Mouse (Mus musculus): ENCODE measurements around the gene Ciapin1. TPM values are rescaled to one million over a fixed set of nuclear protein-coding genes. Genes with fewer than 3 reads are reported as not detected.

Gene Ciapin1
- polyA plus RNA-seq (2012; ENCODE audit: insufficient read depth, low replicate concordance), result 404 and 666 TPM in 2 replicates

- peaks cover 21% of the 10 kb centered on the region for H3K36me3 ChIP-seq (replicated peaks; ENCODE audit: low read length)
- peak within 1 kb of the TSS; percentile 98 for H3K4me3 ChIP-seq (replicated peaks)
- TF ChIP-seq FLI1 (IDR thresholded peaks at IDR 0.05; ENCODE audit: low read length), result no peak
- no peak for TF ChIP-seq GATA1 (IDR thresholded peaks at IDR 0.05; ENCODE audit: borderline replicate concordance, low read length)
- no peaks in the 10 kb centered on the region for H3K27me3 ChIP-seq (replicated peaks)
- H3K4me1 ChIP-seq, result peaks cover 22% of the 10 kb centered on the region
- no peaks in the 10 kb centered on the region for H3K9me3 ChIP-seq
These were observed at the start of gene Ciapin1, which contains the start of gene Coq9 for GRCm38 (mm10) chr8:94837662-94838574. Gene Ciapin1 (minus strand): TSS chr8:94838358. Gene Coq9 (plus strand): TSS chr8:94838321.

GRCm38 (mm10) chr8:94880742-94881141 lies 42.6 kb upstream of the Ciapin1 start:
- no peaks in the 10 kb centered on the region for H3K36me3 ChIP-seq (replicated peaks; ENCODE audit: low read length)
- no peaks in the 10 kb centered on the region for H3K9me3 ChIP-seq
- H3K4me3 ChIP-seq (replicated peaks), result no peak overlapping the region
- peaks cover 12% of the 10 kb centered on the region for H3K4me1 ChIP-seq
- no peak for TF ChIP-seq FLI1 (IDR thresholded peaks at IDR 0.05; ENCODE audit: low read length)
- TF ChIP-seq GATA1 (IDR thresholded peaks at IDR 0.05; ENCODE audit: borderline replicate concordance, low read length), result no peak
- H3K27me3 ChIP-seq (replicated peaks), result peaks cover 22% of the 10 kb centered on the region

- TF ChIP-seq FLI1 (IDR thresholded peaks at IDR 0.05; ENCODE audit: low read length), result no peak
- TF ChIP-seq GATA1 (IDR thresholded peaks at IDR 0.05; ENCODE audit: borderline replicate concordance, low read length), result no peak
- Histone ChIP-seq H3K4me1 (peaks cover 31% of the 10 kb centered on the region), H3K4me3 (replicated peaks) (no peak overlapping the region), H3K27me3 (replicated peaks) (peaks cover 46% of the 10 kb centered on the region), H3K9me3 (no peaks in the 10 kb centered on the region), H3K36me3 (replicated peaks; ENCODE audit: low read length) (no peaks in the 10 kb centered on the region)
These were observed 38.7 kb upstream of the Ciapin1 start for GRCm38 (mm10) chr8:94876820-94877219.

GRCm38 (mm10) chr8:94876197-94876730 lies 38.1 kb upstream of the Ciapin1 start, which contains the start of gene Dok4:
Gene Dok4 (minus strand): TSS chr8:94876330.
- peaks cover 36% of the 10 kb centered on the region for H3K4me1 ChIP-seq
- H3K36me3 ChIP-seq (replicated peaks; ENCODE audit: low read length), result no peaks in the 10 kb centered on the region
- H3K9me3 ChIP-seq, result no peaks in the 10 kb centered on the region
- peaks cover 49% of the 10 kb centered on the region for H3K27me3 ChIP-seq (replicated peaks)
- peak within 1 kb of the TSS; percentile 93 for H3K4me3 ChIP-seq (replicated peaks)
- no peak for TF ChIP-seq FLI1 (IDR thresholded peaks at IDR 0.05; ENCODE audit: low read length)
- TF ChIP-seq GATA1 (IDR thresholded peaks at IDR 0.05; ENCODE audit: borderline replicate concordance, low read length), result no peak

GRCm38 (mm10) chr8:94875871-94876150 lies 37.7 kb upstream of the Ciapin1 start:
- Histone ChIP-seq H3K36me3 (replicated peaks; ENCODE audit: low read length) (no peaks in the 10 kb centered on the region), H3K4me3 (replicated peaks) (peak overlapping the region; percentile 93), H3K9me3 (no peaks in the 10 kb centered on the region), H3K27me3 (replicated peaks) (peaks cover 49% of the 10 kb centered on the region), H3K4me1 (peaks cover 40% of the 10 kb centered on the region)
- no peak for TF ChIP-seq FLI1 (IDR thresholded peaks at IDR 0.05; ENCODE audit: low read length)
- TF ChIP-seq GATA1 (IDR thresholded peaks at IDR 0.05; ENCODE audit: borderline replicate concordance, low read length), result no peak

GRCm38 (mm10) chr8:94875096-94875870 lies 37.1 kb upstream of the Ciapin1 start:
- no peaks in the 10 kb centered on the region for H3K9me3 ChIP-seq
- H3K4me1 ChIP-seq, result peaks cover 45% of the 10 kb centered on the region
- TF ChIP-seq GATA1 (IDR thresholded peaks at IDR 0.05; ENCODE audit: borderline replicate concordance, low read length), result no peak
- peaks cover 55% of the 10 kb centered on the region for H3K27me3 ChIP-seq (replicated peaks)
- peak overlapping the region; percentile 93 for H3K4me3 ChIP-seq (replicated peaks)
- H3K36me3 ChIP-seq (replicated peaks; ENCODE audit: low read length), result no peaks in the 10 kb centered on the region

- H3K9me3 ChIP-seq, result no peaks in the 10 kb centered on the region
- peaks cover 64% of the 10 kb centered on the region for H3K27me3 ChIP-seq (replicated peaks)
- peak overlapping the region; percentile 72 for H3K4me3 ChIP-seq (replicated peaks)
- TF ChIP-seq GATA1 (IDR thresholded peaks at IDR 0.05; ENCODE audit: borderline replicate concordance, low read length), result no peak
- no peak for TF ChIP-seq FLI1 (IDR thresholded peaks at IDR 0.05; ENCODE audit: low read length)
- H3K4me1 ChIP-seq, result peaks cover 51% of the 10 kb centered on the region
- no peaks in the 10 kb centered on the region for H3K36me3 ChIP-seq (replicated peaks; ENCODE audit: low read length)
These were observed 36.2 kb upstream of the Ciapin1 start for GRCm38 (mm10) chr8:94874358-94874757.

GRCm38 (mm10) chr8:94872576-94872975 lies 34.4 kb upstream of the Ciapin1 start:
- H3K4me1 ChIP-seq, result peaks cover 49% of the 10 kb centered on the region
- H3K9me3 ChIP-seq, result no peaks in the 10 kb centered on the region
- no peak overlapping the region for H3K4me3 ChIP-seq (replicated peaks)
- peaks cover under 1% of the 10 kb centered on the region for H3K36me3 ChIP-seq (replicated peaks; ENCODE audit: low read length)
- H3K27me3 ChIP-seq (replicated peaks), result peaks cover 79% of the 10 kb centered on the region
- TF ChIP-seq GATA1 (IDR thresholded peaks at IDR 0.05; ENCODE audit: borderline replicate concordance, low read length) (no peak), FLI1 (IDR thresholded peaks at IDR 0.05; ENCODE audit: low read length) (no peak)

GRCm38 (mm10) chr8:94872156-94872555 lies 34.0 kb upstream of the Ciapin1 start:
- no peaks in the 10 kb centered on the region for H3K9me3 ChIP-seq
- no peak overlapping the region for H3K4me3 ChIP-seq (replicated peaks)
- TF ChIP-seq GATA1 (IDR thresholded peaks at IDR 0.05; ENCODE audit: borderline replicate concordance, low read length), result no peak
- no peak for TF ChIP-seq FLI1 (IDR thresholded peaks at IDR 0.05; ENCODE audit: low read length)
- H3K27me3 ChIP-seq (replicated peaks), result peaks cover 83% of the 10 kb centered on the region
- peaks cover 49% of the 10 kb centered on the region for H3K4me1 ChIP-seq
- peaks cover 4% of the 10 kb centered on the region for H3K36me3 ChIP-seq (replicated peaks; ENCODE audit: low read length)

Measured in megakaryocyte, embryonic 14.5 days (primary cell).